ENCODE assay signal across 18 mouse cellular contexts in genomic region chr5:53238761-53239160, GRCm38 (mm10). TPM values are rescaled to one million over a fixed set of nuclear protein-coding genes. Genes with fewer than 3 reads are reported as not detected.
DNase-seq lines count a peak whose midpoint lies in the region.
"Had no signal": no experiment of that assay in that cellular context is flagged by ENCODE, and none has a peak within 500 bp of the region (broad histone marks: within the 10 kb centered on the region; RNA-seq: fewer than 3 reads in every experiment).

No protein-coding gene starts in this region.

- WGBS in hindbrain, embryonic 10.5 days = 87% methylated on average over 7 of the region's 7 CpGs

- peak; percentile 46 for DNase-seq in right cerebral cortex, adult 18-20 months
- DNase-seq in right cerebral cortex, postnatal 36 days (ENCODE audit: low spot score in 2 of 2) = no peak
- peak; percentile 70 for DNase-seq in brain, adult 2 months (ENCODE audit: low read depth, low spot score)
- DNase-seq in gastrocnemius, postnatal 14 days = peak; percentile 44
- no peak for DNase-seq in hindbrain, embryonic 10.5 days (ENCODE audit: low spot score)
- DNase-seq in spleen, adult 12 weeks (ENCODE audit: low spot score) = no peak
- no peak for DNase-seq in layer of hippocampus, postnatal 14 days (ENCODE audit: low spot score in 2 of 2)
- DNase-seq: adrenal gland, postnatal 14 days; cerebellum, adult 18-20 months; heart, adult 11 months; heart, postnatal 36 days; kidney, adult 9 months had no signal

- intact Hi-C loops in gastrocnemius, postnatal 14 days (cut with DNase I; ENCODE audit: low total_unique reads) = no loop called here

- no peak overlapping the region for H3K27ac ChIP-seq in hindbrain, embryonic 10.5 days
- H3K27ac ChIP-seq: embryonic facial prominence, embryonic 10.5 days; forebrain, embryonic 10.5 days; heart, embryonic 13.5 days; hindbrain, embryonic 12.5 days had no signal

- H3K4me3 ChIP-seq in hindbrain, embryonic 10.5 days = no peak overlapping the region
- H3K4me3 ChIP-seq: embryonic facial prominence, embryonic 10.5 days; forebrain, embryonic 10.5 days; heart, embryonic 13.5 days; hindbrain, embryonic 12.5 days had no signal

- no peaks in the 10 kb centered on the region for H3K9me3 ChIP-seq in hindbrain, embryonic 10.5 days
- H3K9me3 ChIP-seq: embryonic facial prominence, embryonic 10.5 days; forebrain, embryonic 10.5 days; heart, embryonic 13.5 days; hindbrain, embryonic 12.5 days had no signal

- no peaks in the 10 kb centered on the region; the same call in 1 of the 2 replicates for H3K27me3 ChIP-seq in hindbrain, embryonic 10.5 days (ENCODE audit: insufficient read depth, poor library complexity, severe bottlenecking)
- H3K27me3 ChIP-seq: CH12.LX; heart, embryonic 13.5 days; hindbrain, embryonic 12.5 days had no signal

- H3K36me3 ChIP-seq in hindbrain, embryonic 10.5 days = no peaks in the 10 kb centered on the region
- H3K36me3 ChIP-seq: embryonic facial prominence, embryonic 10.5 days; forebrain, embryonic 10.5 days; heart, embryonic 13.5 days; hindbrain, embryonic 12.5 days had no signal

- peaks cover 24% of the 10 kb centered on the region for H3K4me1 ChIP-seq in hindbrain, embryonic 10.5 days (replicated peaks)

RNA-seq across cellular contexts. Expression of gene Sel1l3, which starts 25.0 kb away (rescaled TPM):
- 10 to 100 TPM; 65.3 to 75.4 TPM for total RNA-seq in gastrocnemius, postnatal 14 days (2021)
- polyA plus RNA-seq in hindbrain, embryonic 10.5 days (2016; fragmentation: Nextera tagmentation; extraction: Ambion mirVana) = 2.3 and 2.7 TPM in 2 replicates
- total RNA-seq in layer of hippocampus, postnatal 14 days (2021) = 10 to 100 TPM; 39.0 to 42.9 TPM
- polyA plus RNA-seq: C2C12 had no signal

RNA-seq across cellular contexts. Expression of gene Smim20, which starts 28.1 kb away (rescaled TPM):
- total RNA-seq in gastrocnemius, postnatal 14 days (2021) = 10 to 100 TPM; 75.4 to 80.1 TPM
- polyA plus RNA-seq in hindbrain, embryonic 10.5 days (2016; fragmentation: Nextera tagmentation; extraction: Ambion mirVana) = 67.8 and 74.2 TPM in 2 replicates
- total RNA-seq in layer of hippocampus, postnatal 14 days (2021) = 10 to 100 TPM; 35.6 to 37.2 TPM

Comparison
In these comparisons a context has a peak if more than half of its experiments do, and no peak if none do; other contexts are left out.
1. DNase-seq: peak in right cerebral cortex, adult 18-20 months (single experiment), brain, adult 2 months (single experiment) and gastrocnemius, postnatal 14 days (single experiment); none in right cerebral cortex, postnatal 36 days (0 of 2), hindbrain, embryonic 10.5 days (single experiment), spleen, adult 12 weeks (single experiment) and layer of hippocampus, postnatal 14 days (0 of 2).